Mouse (Mus musculus) naive thymus-derived CD4-positive, alpha-beta T cell, adult 2 months (primary cell): ENCODE measurements at regions not wholly inside any gene's neighbourhood (a gene's known extent, or its start where the extent isn't known, plus 50 kb on each side); places are given as distances from the start of the nearest gene placed in this dataset.

Source experiments
- DNase-seq: peaks from one replicate; pipeline ENCODE4 v3.0.0-alpha.2; 2011; ENCODE audit warnings: low read depth

DNA sequence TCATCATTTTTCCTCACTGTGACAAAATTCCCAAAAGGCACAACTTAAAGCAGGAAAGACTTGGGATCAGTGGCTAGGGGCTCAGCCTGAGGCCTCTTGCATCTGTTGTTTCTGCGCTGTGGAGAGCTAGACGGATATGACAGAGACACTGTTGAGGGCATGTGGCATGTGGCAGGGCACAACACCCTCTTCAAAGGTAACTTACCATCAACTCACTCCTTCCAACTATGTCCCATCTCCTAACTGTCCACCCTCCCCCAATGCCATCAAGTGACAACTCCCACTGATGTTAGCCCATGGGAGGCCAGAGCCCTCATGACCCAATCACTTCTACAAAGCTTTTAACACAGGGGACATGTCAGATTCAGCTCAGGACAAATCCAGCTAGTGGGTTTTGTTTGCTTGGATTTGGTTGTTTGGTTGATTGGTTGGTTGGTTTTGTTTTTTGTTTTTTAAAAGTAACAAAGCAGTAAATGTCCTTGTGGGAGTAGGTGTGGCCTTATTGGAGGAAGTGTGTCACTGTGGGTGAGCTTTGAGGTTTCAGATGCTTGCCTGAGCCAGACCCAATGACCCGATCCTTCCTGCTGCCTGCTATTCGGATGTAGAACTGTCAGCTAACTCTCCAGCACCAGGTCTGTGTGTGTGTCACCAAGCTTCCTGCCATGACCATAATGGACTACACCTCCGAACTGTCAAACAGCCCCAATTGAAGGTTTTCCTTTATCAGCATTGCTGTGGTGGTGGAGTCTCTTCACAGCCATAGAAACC is 53.2 kb upstream of the Lef1 start:
- peak; percentile 78 for DNase-seq

- DNase-seq, result no peak
These were observed 55.9 kb upstream of the Lef1 start for GRCm38 (mm10) chr3:131054241-131054972.

- no peak for DNase-seq
These were observed 62.6 kb upstream of the Lef1 start for GRCm38 (mm10) chr3:131047716-131048115.

DNA sequence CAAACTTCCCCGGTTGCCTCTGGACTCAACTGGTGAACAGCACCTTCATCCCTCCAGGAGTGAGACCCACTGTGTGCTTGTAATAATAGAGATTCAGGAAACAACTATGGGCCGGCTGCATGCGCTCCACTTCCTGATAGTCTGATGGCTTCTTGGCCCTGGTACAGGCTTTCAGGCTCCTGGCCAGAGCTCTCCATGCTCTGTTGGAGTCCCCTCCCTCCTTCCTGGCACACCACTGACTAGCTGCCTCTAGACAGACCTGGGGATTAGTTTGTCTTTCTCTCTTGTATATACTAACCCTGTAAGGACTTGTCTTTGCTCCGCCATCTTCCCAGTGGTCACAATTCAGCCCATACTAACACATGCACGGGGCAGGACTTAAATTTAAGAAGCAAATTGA is 63.9 kb upstream of the Lef1 start:
- no peak for DNase-seq

DNA sequence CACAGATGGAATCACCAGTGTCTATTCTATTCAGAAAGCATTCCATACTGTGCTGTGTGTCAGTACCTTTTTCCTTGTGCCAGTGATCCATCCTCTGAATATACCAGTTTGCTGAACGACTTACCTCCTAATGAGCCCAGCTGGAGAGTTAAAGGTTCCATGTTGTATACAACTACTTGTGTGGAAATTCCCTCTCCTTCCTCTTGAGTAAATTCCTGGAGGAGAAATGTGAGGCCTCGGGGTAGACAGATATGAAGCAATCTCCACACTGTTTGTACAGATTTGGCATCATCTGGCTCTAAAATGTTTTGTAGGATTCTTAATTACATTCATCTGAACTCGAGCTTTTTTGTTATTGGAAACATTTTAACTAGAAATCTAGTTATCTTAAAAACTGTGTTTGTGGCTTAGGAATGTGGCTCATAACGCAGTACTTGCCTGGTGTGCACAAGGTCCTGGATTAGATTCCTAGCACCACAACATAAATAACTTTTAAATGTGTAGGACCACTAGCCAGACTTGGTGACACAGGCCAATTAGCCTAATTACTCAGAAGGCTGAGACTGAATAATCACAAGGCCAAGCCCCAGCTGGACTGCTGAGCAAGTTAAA is 70.0 kb upstream of the Lef1 start:
- no peak for DNase-seq

DNA sequence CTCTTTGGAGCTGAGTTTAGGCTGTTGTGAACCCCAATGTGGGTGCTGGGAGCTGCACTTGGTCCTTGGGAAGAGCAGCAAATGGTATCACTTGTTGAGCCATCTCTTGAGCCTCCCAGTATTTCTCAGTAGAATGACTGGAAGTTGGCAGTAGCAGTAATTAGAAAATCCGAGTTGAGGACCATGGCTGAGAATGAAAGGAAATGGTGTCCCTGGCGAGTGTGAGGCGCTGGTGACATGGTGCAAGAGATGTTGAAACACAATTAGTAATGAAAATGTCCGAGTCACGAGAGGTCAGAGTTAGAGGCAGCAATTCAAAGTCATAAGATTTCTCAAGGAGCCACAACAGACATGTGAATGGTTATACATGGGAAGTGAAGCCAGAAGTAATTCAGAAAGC is 73.2 kb upstream of the Lef1 start:
- no peak for DNase-seq

DNA sequence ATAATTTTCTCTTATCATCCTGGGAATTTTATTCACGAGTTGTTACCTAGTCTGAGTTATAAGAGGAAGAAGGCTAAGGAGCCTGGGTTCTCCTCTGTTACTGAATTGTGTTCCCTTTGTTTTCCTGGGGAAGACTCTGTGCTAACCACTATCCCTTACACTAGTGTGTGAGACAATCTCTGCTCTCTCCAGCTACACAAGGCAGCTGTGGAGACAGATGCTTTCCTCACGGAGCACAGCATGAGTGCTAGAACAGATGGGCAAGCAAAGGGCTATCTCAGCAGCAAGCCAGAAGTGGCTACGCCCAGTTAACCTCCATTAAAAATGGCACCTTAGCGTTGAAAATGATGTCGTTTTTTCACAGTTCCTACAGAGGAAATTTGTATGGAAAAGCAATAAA is 75.5 kb upstream of the Lef1 start:
- DNase-seq, result no peak

GRCm38 (mm10) chr3:131026336-131026735 is 83.9 kb upstream of the Lef1 start:
- DNase-seq, result peak; percentile 66

GRCm38 (mm10) chr3:131019163-131019956 is 90.9 kb upstream of the Lef1 start:
- DNase-seq, result peak; percentile 91

DNA sequence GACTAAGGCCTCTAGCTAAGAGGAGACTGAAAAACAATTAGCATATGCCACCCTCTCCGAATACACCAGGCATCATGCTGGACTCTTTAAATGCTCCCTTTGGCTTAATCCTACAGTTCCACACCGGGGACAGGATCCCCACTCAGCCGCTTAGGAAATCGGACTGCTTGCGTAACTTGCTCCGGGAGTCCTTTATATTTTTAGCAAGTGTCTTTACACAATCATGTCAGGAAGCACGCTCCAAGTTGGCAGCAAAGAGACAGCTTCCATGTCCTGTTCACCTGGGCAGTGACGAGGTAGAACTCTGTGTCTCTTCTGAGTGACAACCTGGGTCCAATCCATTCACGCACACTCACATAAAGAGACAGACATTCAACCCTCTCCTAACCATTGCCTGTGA is 92.4 kb upstream of the Lef1 start:
- no peak for DNase-seq

GRCm38 (mm10) chr3:131016104-131016503 is 94.2 kb upstream of the Lef1 start:
- no peak for DNase-seq

DNA sequence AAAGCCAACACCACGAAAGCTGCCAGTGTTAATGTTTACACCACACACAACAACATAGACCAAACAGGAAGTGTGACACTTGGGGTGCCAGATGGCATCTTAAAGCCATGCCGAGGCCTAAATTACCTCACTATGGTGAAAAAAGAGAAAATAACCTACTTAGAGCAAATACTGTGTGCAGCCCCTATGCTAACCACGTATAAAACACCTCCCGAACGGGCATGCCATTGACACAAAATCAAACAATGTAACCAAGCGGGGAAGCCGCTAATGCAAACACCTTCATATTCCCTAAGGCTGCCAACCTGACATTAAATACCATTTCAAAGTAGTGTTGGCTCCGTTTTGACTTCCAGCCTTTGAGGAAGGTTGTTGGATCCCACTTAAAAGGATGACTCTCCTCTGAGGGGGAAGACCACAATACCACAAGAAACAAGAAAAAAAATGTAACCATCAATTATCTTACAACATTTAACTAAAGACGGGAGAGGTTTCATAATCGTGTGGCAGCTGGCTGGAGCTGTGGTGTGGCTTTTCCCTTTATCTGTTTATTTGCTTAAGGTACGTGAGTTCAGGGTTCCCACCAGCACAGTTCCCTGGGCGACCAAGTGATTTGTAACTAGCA is 96.1 kb upstream of the Lef1 start:
- DNase-seq, result peak; percentile 83

DNA sequence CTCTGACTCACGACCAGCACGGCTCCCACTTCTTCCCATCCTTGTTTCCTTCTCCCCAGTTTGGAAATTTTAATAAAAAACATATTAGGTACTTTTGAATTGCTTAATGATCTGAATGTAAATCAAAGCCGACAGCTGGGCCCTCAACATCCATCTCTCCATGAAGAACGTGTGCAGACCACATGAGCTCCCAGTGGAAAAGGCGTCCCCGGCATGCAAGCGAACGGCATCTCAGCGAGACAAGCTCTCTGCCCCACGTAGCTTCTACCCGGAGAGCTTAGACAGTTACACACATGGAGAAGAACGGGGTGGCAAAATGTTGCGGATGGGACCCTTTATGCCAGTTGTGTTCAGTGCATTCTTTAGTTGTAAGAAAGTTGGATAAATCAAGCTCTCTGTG is 109.6 kb upstream of the Lef1 start:
- no peak for DNase-seq

DNA sequence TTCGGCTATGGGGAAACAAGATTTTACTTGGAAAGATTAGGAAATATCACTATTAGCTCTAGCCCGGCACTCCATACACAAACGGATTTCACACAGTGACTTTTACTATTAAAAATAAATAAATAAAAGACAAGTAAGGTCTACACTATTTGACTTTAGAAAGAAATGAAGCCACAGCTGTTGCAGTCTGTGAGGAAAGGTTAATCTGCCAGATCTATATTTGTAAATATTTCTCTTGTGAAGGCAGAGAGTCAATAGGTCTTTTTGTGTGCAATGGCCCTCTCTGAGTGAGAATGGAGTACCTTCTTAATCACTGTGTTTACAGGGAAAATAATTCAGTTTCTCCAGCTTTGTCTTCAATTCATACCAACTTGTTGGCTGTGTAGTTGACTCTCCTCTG is 110.0 kb upstream of the Lef1 start:
- no peak for DNase-seq

DNA sequence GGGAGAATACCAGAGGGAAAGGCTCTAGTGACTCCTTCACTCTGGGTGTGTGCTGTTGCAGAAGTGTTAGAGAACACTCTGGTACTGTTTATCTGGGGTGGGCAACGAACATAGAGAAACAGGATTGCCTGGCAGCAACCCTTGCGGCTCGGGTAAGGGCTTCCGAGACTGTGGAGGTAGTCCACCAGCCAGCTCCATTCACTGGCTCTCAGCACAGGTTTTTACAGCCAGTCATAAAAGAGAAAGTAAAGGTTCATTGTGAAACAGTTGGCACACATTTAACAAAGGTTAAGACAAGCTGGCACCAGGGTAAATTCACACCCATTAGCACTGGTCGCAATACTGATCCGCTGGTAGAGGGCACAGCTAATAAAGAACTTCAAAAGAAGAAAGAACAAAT is 110.5 kb upstream of the Lef1 start:
- no peak for DNase-seq

- DNase-seq, result no peak
These were observed 111.8 kb upstream of the Lef1 start for GRCm38 (mm10) chr3:130998433-130998832.

GRCm38 (mm10) chr3:130996786-130997185 is 113.5 kb upstream of the Lef1 start:
- no peak for DNase-seq

DNA sequence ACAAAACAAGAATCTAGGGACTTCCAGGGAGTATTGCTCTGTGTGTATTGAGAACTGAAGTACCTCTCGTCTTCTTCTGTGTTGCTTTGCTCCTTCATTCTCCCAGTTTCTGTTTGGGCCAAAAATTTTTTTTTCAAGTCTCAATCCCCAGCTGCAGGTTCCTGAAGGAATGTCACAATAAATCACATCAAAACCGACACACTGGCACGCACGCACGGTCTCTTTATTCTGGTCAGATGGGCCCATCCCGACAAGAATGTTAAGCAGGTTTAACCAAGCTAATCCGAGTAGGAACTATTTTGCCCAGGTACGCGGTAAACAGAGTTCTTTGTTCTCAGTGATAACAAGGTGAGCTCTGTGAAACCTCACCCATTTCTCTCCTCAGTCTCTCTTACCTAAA is 118.3 kb upstream of the Lef1 start:
- no peak for DNase-seq

- no peak for DNase-seq
These were observed 123.6 kb upstream of the Lef1 start for GRCm38 (mm10) chr3:130986708-130987107.

DNA sequence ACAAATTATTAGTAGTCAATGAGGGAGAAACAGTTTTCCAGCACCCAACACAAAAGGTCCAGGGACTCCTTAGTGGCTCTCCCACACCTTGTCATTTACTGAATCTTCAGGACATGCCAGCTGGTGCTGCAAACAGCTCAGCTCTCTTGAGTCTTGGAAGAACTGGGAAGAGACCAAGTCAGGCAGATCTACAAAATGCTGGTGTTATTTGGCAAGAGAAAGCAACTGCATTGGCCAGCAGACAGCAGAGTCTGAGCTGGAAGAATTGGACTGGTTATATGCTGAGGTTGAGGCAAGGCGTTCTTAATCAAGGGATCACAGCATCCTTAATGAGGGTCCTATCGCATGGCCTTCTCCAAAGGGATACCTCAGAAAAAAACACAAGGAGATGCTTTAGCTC is 124.2 kb upstream of the Lef1 start:
- DNase-seq, result no peak

DNA sequence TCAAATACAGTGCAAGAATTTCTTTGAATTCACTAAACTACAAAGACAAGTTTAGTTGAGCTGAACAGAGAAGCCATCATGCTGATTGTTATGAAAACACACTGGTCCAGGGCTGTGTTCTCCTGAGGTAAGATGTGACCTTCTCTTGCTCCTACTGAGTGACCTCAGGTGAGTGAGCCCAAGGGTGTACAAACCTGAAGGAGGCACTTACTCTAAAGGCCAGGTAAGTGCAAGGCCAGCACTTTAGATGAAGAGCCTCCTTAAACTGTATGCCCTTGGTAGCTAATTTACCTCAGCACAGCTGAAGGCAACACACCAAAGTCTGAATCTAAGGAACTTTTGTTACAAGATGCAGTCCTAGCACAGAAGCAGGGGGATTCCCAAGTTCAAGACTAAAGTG is 128.7 kb upstream of the Lef1 start:
- no peak for DNase-seq
